Mouse (Mus musculus): ENCODE results near the gene Ap1b1. TPM values are rescaled to one million over a fixed set of nuclear protein-coding genes. Genes with fewer than 3 reads are reported as not detected.

The Ap1b1 gene
- 69.7 TPM for polyA plus RNA-seq (2021)

GRCm38 (mm10) chr11:4986695-4987486 is at the start of gene Ap1b1:
Gene Ap1b1 (plus strand): TSS chr11:4986824.
- no peaks in the 10 kb centered on the region for H3K27me3 ChIP-seq
- no peak for TF ChIP-seq CTCF (IDR thresholded peaks at IDR 0.05)
- CTCF ChIA-PET = interaction anchor here (1.0 to 1.6 kb wide), 2 partner anchors 11 to 14 kb away, joined by 5 read pairs; no protein-coding TSS in a partner anchor
- peak; percentile 68 for ATAC-seq
- no peak for DNase-seq (ENCODE audit: low read depth, low spot score)
- POLR2A ChIA-PET = no interaction called here
- in situ Hi-C loops (cut with MboI; ENCODE audit: low pct_unique_long_range_greater_than_20kb) = no loop called here

GRCm38 (mm10) chr11:4946530-4946929 is 40.1 kb upstream of the Ap1b1 start:
- H3K27me3 ChIP-seq = peaks cover 46% of the 10 kb centered on the region
- in situ Hi-C loops (cut with MboI; ENCODE audit: low pct_unique_long_range_greater_than_20kb) = no loop called here
- DNase-seq (ENCODE audit: low read depth, low spot score) = no peak
- ChIA-PET CTCF (interaction anchor here (1.1 kb wide), 1 partner anchor 16 kb away, joined by 3 read pairs; no protein-coding TSS in a partner anchor), POLR2A (no interaction called here)
- TF ChIP-seq CTCF (IDR thresholded peaks at IDR 0.05) = no peak
- ATAC-seq = no peak

GRCm38 (mm10) chr11:4946947-4947812 is 39.4 kb upstream of the Ap1b1 start:
- no peak for DNase-seq (ENCODE audit: low read depth, low spot score)
- in situ Hi-C loops (cut with MboI; ENCODE audit: low pct_unique_long_range_greater_than_20kb) = no loop called here
- POLR2A ChIA-PET = no interaction called here
- peak; percentile 94 for TF ChIP-seq CTCF (IDR thresholded peaks at IDR 0.05)
- CTCF ChIA-PET = interaction anchor here (1.1 kb wide), 1 partner anchor 16 kb away, joined by 3 read pairs; no protein-coding TSS in a partner anchor
- peaks cover 51% of the 10 kb centered on the region for H3K27me3 ChIP-seq
- ATAC-seq = peak; percentile 23

GRCm38 (mm10) chr11:4947813-4948174 is 38.8 kb upstream of the Ap1b1 start, which contains the start of gene Nefh:
Gene Nefh (minus strand): TSS chr11:4948064.
- peaks cover 54% of the 10 kb centered on the region for H3K27me3 ChIP-seq

GRCm38 (mm10) chr11:4948792-4949191 is 37.8 kb upstream of the Ap1b1 start:
- ATAC-seq (no peak), DNase-seq (ENCODE audit: low read depth, low spot score) (no peak)
- CTCF ChIA-PET = no interaction called here
- H3K27me3 ChIP-seq = peaks cover 64% of the 10 kb centered on the region
- POLR2A ChIA-PET = no interaction called here
- TF ChIP-seq CTCF (IDR thresholded peaks at IDR 0.05) = no peak
- in situ Hi-C loops (cut with MboI; ENCODE audit: low pct_unique_long_range_greater_than_20kb) = no loop called here

More at GRCm38 (mm10) chr11:4947813-4948174, 38.8 kb upstream of the Ap1b1 start, which contains the start of gene Nefh:
- in situ Hi-C loops (cut with MboI; ENCODE audit: low pct_unique_long_range_greater_than_20kb) = no loop called here
- ChIA-PET CTCF (no interaction called here), POLR2A (no interaction called here)
- ATAC-seq = no peak
- DNase-seq (ENCODE audit: low read depth, low spot score) = no peak
- TF ChIP-seq CTCF (IDR thresholded peaks at IDR 0.05) = no peak

- in situ Hi-C loops (cut with MboI; ENCODE audit: low pct_unique_long_range_greater_than_20kb) = loop anchor here (25.0 kb wide), 1 partner anchor 912 kb away; the partner anchor contains the start of gene Sec14l4
- no peak for DNase-seq (ENCODE audit: low read depth, low spot score)
- ATAC-seq = no peak
- ChIA-PET CTCF (no interaction called here), POLR2A (no interaction called here)
- peaks cover 69% of the 10 kb centered on the region for H3K27me3 ChIP-seq
- TF ChIP-seq CTCF (IDR thresholded peaks at IDR 0.05) = no peak
Observed at GRCm38 (mm10) chr11:4949256-4950044, 37.2 kb upstream of the Ap1b1 start.

GRCm38 (mm10) chr11:4953401-4953800 is 33.2 kb upstream of the Ap1b1 start:
- no peak for ATAC-seq
- DNase-seq (ENCODE audit: low read depth, low spot score) = no peak
- TF ChIP-seq CTCF (IDR thresholded peaks at IDR 0.05) = no peak
- peaks cover 78% of the 10 kb centered on the region for H3K27me3 ChIP-seq
- in situ Hi-C loops (cut with MboI; ENCODE audit: low pct_unique_long_range_greater_than_20kb) = loop anchor here (25.0 kb wide), 1 partner anchor 916 kb away; the partner anchor contains the start of gene Sec14l4
- ChIA-PET CTCF (interaction anchor here (1.2 kb wide), 1 partner anchor 20 kb away, joined by 5 read pairs; no protein-coding TSS in a partner anchor), POLR2A (interaction anchor here (0.6 to 1.3 kb wide), 2 partner anchors 11 to 515 kb away, joined by 3 to 4 read pairs; no protein-coding TSS in a partner anchor)

GRCm38 (mm10) chr11:4953918-4954317 is 32.7 kb upstream of the Ap1b1 start:
- TF ChIP-seq CTCF (IDR thresholded peaks at IDR 0.05) = no peak
- no peak for DNase-seq (ENCODE audit: low read depth, low spot score)
- ChIA-PET POLR2A (interaction anchor here (1.3 kb wide), 1 partner anchor 12 kb away, joined by 3 read pairs; no protein-coding TSS in a partner anchor), CTCF (interaction anchor here (1.2 kb wide), 1 partner anchor 19 kb away, joined by 5 read pairs; no protein-coding TSS in a partner anchor)
- in situ Hi-C loops (cut with MboI; ENCODE audit: low pct_unique_long_range_greater_than_20kb) = loop anchor here (25.0 kb wide), 1 partner anchor 917 kb away; the partner anchor contains the start of gene Sec14l4
- peaks cover 77% of the 10 kb centered on the region for H3K27me3 ChIP-seq
- ATAC-seq = no peak

GRCm38 (mm10) chr11:4963099-4963808 is 23.4 kb upstream of the Ap1b1 start:
- no peak for TF ChIP-seq CTCF (IDR thresholded peaks at IDR 0.05)
- ChIA-PET POLR2A (no interaction called here), CTCF (interaction anchor here (1.0 kb wide), 1 partner anchor 12 kb away, joined by 5 read pairs; no protein-coding TSS in a partner anchor)
- ATAC-seq (no peak), DNase-seq (ENCODE audit: low read depth, low spot score) (no peak)
- peaks cover 28% of the 10 kb centered on the region for H3K27me3 ChIP-seq
- in situ Hi-C loops (cut with MboI; ENCODE audit: low pct_unique_long_range_greater_than_20kb) = loop anchor here (25.0 kb wide), 1 partner anchor 926 kb away; the partner anchor contains the start of gene Sec14l4
